Mouse (Mus musculus) megakaryocyte, embryonic 14.5 days (primary cell): Measurements from ENCODE around the gene Lrrk2. TPM values are rescaled to one million over a fixed set of nuclear protein-coding genes. Genes with fewer than 3 reads are reported as not detected.
"Not testable (repeated sequence)": the region's sequence is repeated elsewhere in the genome, so short reads cannot be mapped to it uniquely, and the experiment has no call there.

Source experiments
- H3K27me3 ChIP-seq: replicated peaks from 2 replicates; pipeline ENCODE3; 2012; ENCODE audit warnings: inconsistent platforms
- H3K36me3 ChIP-seq: replicated peaks from 2 replicates; pipeline ENCODE3; 2012; ENCODE audit warnings: low read length, inconsistent platforms, mixed read lengths
- H3K4me1 ChIP-seq: 2 replicates; pipeline ENCODE4 v1.6.1; 2012; ENCODE audit warnings: inconsistent platforms
- H3K4me3 ChIP-seq: replicated peaks from 2 replicates; pipeline ENCODE3; 2012; ENCODE audit warnings: moderate library complexity, mild to moderate bottlenecking, inconsistent platforms
- H3K9me3 ChIP-seq: 2 replicates; pipeline ENCODE4 v1.6.1; 2012; ENCODE audit warnings: inconsistent platforms
- FLI1 ChIP-seq: IDR thresholded peaks from 2 replicates; pipeline ENCODE4 v1.6.1; 2012; ENCODE audit warnings: low read length, inconsistent platforms, mixed read lengths
- GATA1 ChIP-seq: IDR thresholded peaks from 3 replicates; pipeline ENCODE4 v1.6.1; 2012; ENCODE audit warnings: mixed read lengths, low read length, inconsistent platforms, borderline replicate concordance
- polyA plus RNA-seq: library from polyadenylated mRNA; stranded (reverse); fragments of >175 nt; gene quantifications from 2 replicates; pipeline ENCODE4 v1.2.3, GENCODE M21; 2012; ENCODE audit warnings: low replicate concordance; ENCODE audit not compliant: insufficient read depth

Lrrk2 gene
- polyA plus RNA-seq, 1 experiment: 0.03 TPM

- H3K4me1 ChIP-seq: no peaks in the 10 kb centered on the region
- TF ChIP-seq GATA1 (no peak), FLI1 (no peak)
- no peaks in the 10 kb centered on the region for H3K27me3 ChIP-seq
- H3K36me3 ChIP-seq: no peaks in the 10 kb centered on the region
- no peak overlapping the region for H3K4me3 ChIP-seq
- no peaks in the 10 kb centered on the region for H3K9me3 ChIP-seq
These were observed 99.1 kb downstream of the Lrrk2 start for GRCm38 (mm10) chr15:91772041-91772440.

GRCm38 (mm10) chr15:91779166-91779565, 106.2 kb downstream of the Lrrk2 start:
- TF ChIP-seq FLI1 (no peak), GATA1 (no peak)
- no peaks in the 10 kb centered on the region for H3K4me1 ChIP-seq
- peaks cover 13% of the 10 kb centered on the region for H3K9me3 ChIP-seq
- no peaks in the 10 kb centered on the region for H3K27me3 ChIP-seq
- H3K4me3 ChIP-seq: no peak overlapping the region
- no peaks in the 10 kb centered on the region for H3K36me3 ChIP-seq

- Histone ChIP-seq H3K9me3 (peaks cover 21% of the 10 kb centered on the region), H3K4me3 (no peak overlapping the region), H3K27me3 (no peaks in the 10 kb centered on the region), H3K36me3 (no peaks in the 10 kb centered on the region), H3K4me1 (no peaks in the 10 kb centered on the region; the same call in 1 of the 2 replicates)
- TF ChIP-seq GATA1: no peak
- TF ChIP-seq FLI1: no peak
These were observed 108.2 kb downstream of the Lrrk2 start for GRCm38 (mm10) chr15:91781172-91781571.

- Histone ChIP-seq H3K4me3 (no peak overlapping the region), H3K9me3 (peaks cover 26% of the 10 kb centered on the region), H3K36me3 (no peaks in the 10 kb centered on the region), H3K27me3 (no peaks in the 10 kb centered on the region), H3K4me1 (no peaks in the 10 kb centered on the region; the same call in 1 of the 2 replicates)
- TF ChIP-seq FLI1: no peak
- TF ChIP-seq GATA1: no peak
These were observed 115.4 kb downstream of the Lrrk2 start for GRCm38 (mm10) chr15:91788338-91788737.

GRCm38 (mm10) chr15:91806463-91806862, 133.5 kb downstream of the Lrrk2 start:
- no peaks in the 10 kb centered on the region for H3K4me1 ChIP-seq
- no peaks in the 10 kb centered on the region for H3K9me3 ChIP-seq
- H3K36me3 ChIP-seq: no peaks in the 10 kb centered on the region
- H3K27me3 ChIP-seq: no peaks in the 10 kb centered on the region
- TF ChIP-seq FLI1 (no peak), GATA1 (no peak)
- H3K4me3 ChIP-seq: no peak overlapping the region

- Histone ChIP-seq H3K36me3 (no peaks in the 10 kb centered on the region), H3K27me3 (no peaks in the 10 kb centered on the region), H3K4me3 (no peak overlapping the region), H3K4me1 (no peaks in the 10 kb centered on the region), H3K9me3 (peaks cover 24% of the 10 kb centered on the region)
- no peak for TF ChIP-seq GATA1
- no peak for TF ChIP-seq FLI1
These were observed 162.3 kb downstream of the Lrrk2 start for GRCm38 (mm10) chr15:91835319-91835718.

- Histone ChIP-seq H3K4me1 (no peaks in the 10 kb centered on the region), H3K9me3 (peaks cover 23% of the 10 kb centered on the region), H3K27me3 (no peaks in the 10 kb centered on the region), H3K4me3 (no peak within 1 kb of the TSS), H3K36me3 (no peaks in the 10 kb centered on the region)
- TF ChIP-seq GATA1: no peak
- no peak for TF ChIP-seq FLI1
These were observed 165.0 kb downstream of the Lrrk2 start, which contains the start of gene Smgc for GRCm38 (mm10) chr15:91837965-91838364. Gene Smgc (plus strand): TSS chr15:91838265.

GRCm38 (mm10) chr15:91864130-91864529, 191.2 kb downstream of the Lrrk2 start:
- H3K27me3 ChIP-seq, H3K4me3 ChIP-seq, H3K36me3 ChIP-seq: not testable (repeated sequence)

More at GRCm38 (mm10) chr15:91864130-91864529, 191.2 kb downstream of the Lrrk2 start:
- not testable (repeated sequence) for H3K4me1 ChIP-seq
- H3K9me3 ChIP-seq: peaks cover 17% of the 10 kb centered on the region

Other genes with a start within 250 kb of the Lrrk2 start
- gene Slc2a13, start 99.9 kb upstream of the Lrrk2 start, polyA plus RNA-seq: not detected in 2 replicates
- not detected in 2 replicates for gene Smgc, start 165.1 kb downstream of the Lrrk2 start, polyA plus RNA-seq